Mouse (Mus musculus) CH12.LX (cell line): Measurements from ENCODE around the gene Npl. TPM values are rescaled to one million over a fixed set of nuclear protein-coding genes. Genes with fewer than 3 reads are reported as not detected.
"Not testable (repeated sequence)": the region's sequence is repeated elsewhere in the genome, so short reads cannot be mapped to it uniquely, and the experiment has no call there.

Source experiments
- DNase-seq: peaks from one replicate; pipeline ENCODE4 v3.0.0-alpha.2; 2013; ENCODE audit errors: extremely low read depth
- H3K27ac ChIP-seq: 2 replicates; pipeline ENCODE4 v1.5.1; 2012; ENCODE audit warnings: low read depth, mild to moderate bottlenecking, control low read depth, moderate library complexity; ENCODE audit not compliant: insufficient read depth
- H3K27me3 ChIP-seq: replicated peaks from 2 replicates; pipeline ENCODE3; 2012; ENCODE audit warnings: inconsistent platforms
- H3K36me3 ChIP-seq, 2 experiments: replicated peaks in 1 of 2; 2 replicates each; pipeline versions ENCODE3 to v1.6.1; 2012; ENCODE audit warnings: inconsistent platforms in 1 of 2, low read length in 1 of 2, mild to moderate bottlenecking in 1 of 2, mixed read lengths in 1 of 2, moderate library complexity in 1 of 2; ENCODE audit not compliant: control insufficient read depth in 1 of 2, insufficient read depth in 1 of 2
- H3K4me1 ChIP-seq, 2 experiments: 2 replicates each; pipeline ENCODE4 v1.6.1; 2012; ENCODE audit warnings: inconsistent platforms in 1 of 2, moderate library complexity in 1 of 2; ENCODE audit not compliant: insufficient read depth in 2 of 2, control insufficient read depth in 1 of 2
- H3K4me2 ChIP-seq: 2 replicates; pipeline ENCODE4 v1.6.1; 2012; ENCODE audit warnings: low read depth, mild to moderate bottlenecking, control low read depth; ENCODE audit not compliant: poor library complexity, insufficient read depth, severe bottlenecking
- H3K4me3 ChIP-seq, 3 experiments: fragments of 150-350 bp in 1 of 3; sonication (generic) in 1 of 3; replicated peaks in 1 of 3; 2 replicates each; pipeline versions ENCODE3 to v1.5.1; 2011 to 2012; ENCODE audit warnings: low read depth in 2 of 3, low read length in 2 of 3, mild to moderate bottlenecking in 2 of 3, moderate library complexity in 2 of 3, control low read depth in 1 of 3, improper control_type of control experiment in 1 of 3, inconsistent platforms in 1 of 3, mixed read lengths in 1 of 3; ENCODE audit not compliant: poor library complexity in 1 of 3
- H3K79me2 ChIP-seq: replicated peaks from 2 replicates; pipeline ENCODE4 v1.6.1; 2012; ENCODE audit warnings: mild to moderate bottlenecking, moderate library complexity; ENCODE audit not compliant: control insufficient read depth, poor library complexity, insufficient read depth, severe bottlenecking; ENCODE audit errors: extremely low read depth
- H3K9ac ChIP-seq: 2 replicates; pipeline ENCODE4 v1.6.1; 2012; ENCODE audit warnings: low read depth, mild to moderate bottlenecking, control low read depth, moderate library complexity; ENCODE audit not compliant: insufficient read depth
- H3K9me3 ChIP-seq: replicated peaks from 2 replicates; pipeline ENCODE3; 2012; ENCODE audit warnings: low read length, inconsistent platforms, mixed read lengths
- CHD1 ChIP-seq: IDR thresholded peaks from 2 replicates; pipeline ENCODE4 v1.6.1; 2012; ENCODE audit warnings: low read depth, low read length, improper control_type of control experiment, inconsistent platforms
- CTCF ChIP-seq, 2 experiments: IDR thresholded peaks in 1 of 2; conservative IDR thresholded peaks in 1 of 2; 2 replicates each; pipeline ENCODE4 v1.5.1; 2011 to 2012; ENCODE audit warnings: low read depth in 2 of 2, low read length in 2 of 2, improper control_type of control experiment in 1 of 2, inconsistent platforms in 1 of 2, mild to moderate bottlenecking in 1 of 2, moderate library complexity in 1 of 2
- EP300 ChIP-seq: IDR thresholded peaks from 2 replicates; pipeline ENCODE4 v1.6.1; 2011; ENCODE audit warnings: low read length, improper control_type of control experiment
- JUN ChIP-seq: IDR thresholded peaks from 2 replicates; pipeline ENCODE4 v1.6.1; 2011; ENCODE audit warnings: low read depth, mild to moderate bottlenecking, low read length, improper control_type of control experiment, moderate library complexity; ENCODE audit not compliant: insufficient read depth
- MAFK ChIP-seq: IDR thresholded peaks from 2 replicates; pipeline ENCODE4 v1.6.1; 2011; ENCODE audit warnings: low read length, improper control_type of control experiment; ENCODE audit not compliant: insufficient replicate concordance
- NELFE ChIP-seq: IDR thresholded peaks from 2 replicates; pipeline ENCODE4 v1.6.1; 2011; ENCODE audit warnings: low read depth, low read length, improper control_type of control experiment
- POLR2AphosphoS2 ChIP-seq: IDR thresholded peaks from 2 replicates; pipeline ENCODE4 v1.6.1; 2011; ENCODE audit warnings: low read depth, low read length, improper control_type of control experiment
- SIN3A ChIP-seq: IDR thresholded peaks from 2 replicates; pipeline ENCODE4 v1.6.1; 2012; ENCODE audit warnings: low read length, improper control_type of control experiment, inconsistent platforms
- dilution Hi-C: fragments of 300-500 bp; cut with MboI; formaldehyde crosslinking; loops from 2 replicates; pipeline ENCODE4 v1.14.3; 2020; ENCODE audit warnings: low sequenced_read_pairs; ENCODE audit not compliant: extremely low pct_unique_long_range_greater_than_20kb, extremely low pct_ligation_motif_present
- in situ Hi-C: fragments of 300-500 bp; cut with MboI; formaldehyde crosslinking; loops from 3 replicates; pipeline ENCODE4 v1.14.3; 2019; ENCODE audit warnings: low sequenced_read_pairs, low pct_ligation_motif_present, low pct_unique_long_range_greater_than_20kb, mixed read lengths
- polyA plus RNA-seq: library from polyadenylated mRNA; unstranded; fragments of >175 nt; gene quantifications from 2 replicates; pipeline ENCODE4 v1.2.1, GENCODE M21; 2012; ENCODE audit warnings: low read depth; ENCODE audit not compliant: insufficient read length
- total RNA-seq, 2 experiments: library from RNA; depleted of rRNA; stranded (reverse); fragments of 300-350 nt in 1 of 2; fragments of >200 nt in 1 of 2; gene quantifications; 2 replicates each; pipeline ENCODE4 v1.2.3; 2012 to 2014

Gene Npl
- total and polyA plus RNA-seq, 3 experiments = 0.08 TPM; not detected in 2

GRCm38 (mm10) chr1:153486120-153486519, 63.7 kb downstream of the Npl start:
- dilution Hi-C loops, H3K9me3 ChIP-seq, H3K27me3 ChIP-seq, in situ Hi-C loops, H3K27ac ChIP-seq: not testable (repeated sequence)
- Histone ChIP-seq H3K79me2 (peaks cover 65% of the 10 kb centered on the region), H3K9ac (peak overlapping the region; percentile 96), H3K4me3 (peak overlapping the region; percentile 51 to 99 (median 98)), H3K4me1 (peaks cover 3 to 55% of the 10 kb centered on the region in 2 experiments), H3K4me2 (peak overlapping the region; percentile 88), H3K36me3 (peaks cover 3 to 29% of the 10 kb centered on the region in 2 experiments)
- peak; percentile 53 for DNase-seq
- peak in 1 of 2 experiments; percentile 22; a peak in 1 of 4 replicates for TF ChIP-seq CTCF (conservative IDR thresholded peaks at IDR 0.05 in 1 of 2, IDR thresholded peaks at IDR 0.05 in 1 of 2; ENCODE audit: low read depth in 2 of 2, low read length in 2 of 2)
- TF ChIP-seq CHD1 = 0 out of 2 replicates have a peak, but pooled peaks have one; percentile 61
- 0 out of 2 replicates have a peak, but pooled peaks have one; percentile 16 for TF ChIP-seq EP300
- TF ChIP-seq POLR2AphosphoS2 = peak; percentile 33; the same call in 1 of the 2 replicates

GRCm38 (mm10) chr1:153485201-153485796, 64.5 kb downstream of the Npl start:
- Histone ChIP-seq H3K36me3 (peaks cover 9 to 37% of the 10 kb centered on the region in 2 experiments), H3K4me3 (peak overlapping the region; percentile 43 to 99 (median 51)), H3K9me3 (no peaks in the 10 kb centered on the region), H3K79me2 (peaks cover 73% of the 10 kb centered on the region), H3K4me1 (peaks cover 4 to 51% of the 10 kb centered on the region in 2 experiments; a peak in 3 of 4 replicates), H3K4me2 (peak overlapping the region; percentile 95), H3K27ac (no peak overlapping the region), H3K9ac (peak overlapping the region; percentile 96), H3K27me3 (no peaks in the 10 kb centered on the region)
- no peak for DNase-seq
- dilution Hi-C loops = no loop called here
- in situ Hi-C loops = no loop called here
- TF ChIP-seq MAFK (no peak), JUN (no peak), SIN3A (peak; percentile 53; the same call in 1 of the 2 replicates)

GRCm38 (mm10) chr1:153481025-153481412, 68.8 kb downstream of the Npl start:
- in situ Hi-C loops = no loop called here

More at GRCm38 (mm10) chr1:153481025-153481412, 68.8 kb downstream of the Npl start:
- Histone ChIP-seq H3K4me1 (peaks cover 2 to 44% of the 10 kb centered on the region in 2 experiments; a peak in 3 of 4 replicates), H3K9me3 (no peaks in the 10 kb centered on the region), H3K36me3 (peaks cover 36 to 79% of the 10 kb centered on the region in 2 experiments), H3K27ac (no peak overlapping the region), H3K4me3 (no peak overlapping the region), H3K9ac (no peak overlapping the region), H3K4me2 (no peak overlapping the region), H3K79me2 (peaks cover 90% of the 10 kb centered on the region), H3K27me3 (no peaks in the 10 kb centered on the region)
- dilution Hi-C loops = no loop called here
- DNase-seq = no peak
- TF ChIP-seq NELFE = no peak
